Mouse (Mus musculus) layer of hippocampus, postnatal 14 days (tissue): ENCODE measurements around the gene Gm3164. TPM values are rescaled to one million over a fixed set of nuclear protein-coding genes. Genes with fewer than 3 reads are reported as not detected.
"Not testable (repeated sequence)": the region's sequence is repeated elsewhere in the genome, so short reads cannot be mapped to it uniquely, and the experiment has no call there.

Source experiments
- DNase-seq, 2 experiments: peaks; one replicate each; pipeline ENCODE4 v3.0.0; 2021 to 2022; ENCODE audit warnings: low spot score in 2 of 2, mixed read lengths in 1 of 2
- long read RNA-seq, 2 experiments: library from polyadenylated mRNA; stranded (forward); transcript quantifications; one replicate each; pipeline ENCODE4 v2.0.0; 2021
- total RNA-seq, 2 experiments: library from RNA; stranded (reverse); gene quantifications; 2 replicates each; pipeline ENCODE4 v1.2.3; 2021

Gm3164 gene
- total RNA-seq: 1 to 10 TPM in 1 of 2 experiments, under 1 TPM in 1; 0.74 to 1.4 TPM
- long read RNA-seq, experiment 1: 0 reads
- long read RNA-seq, experiment 2: 0 reads

DNA sequence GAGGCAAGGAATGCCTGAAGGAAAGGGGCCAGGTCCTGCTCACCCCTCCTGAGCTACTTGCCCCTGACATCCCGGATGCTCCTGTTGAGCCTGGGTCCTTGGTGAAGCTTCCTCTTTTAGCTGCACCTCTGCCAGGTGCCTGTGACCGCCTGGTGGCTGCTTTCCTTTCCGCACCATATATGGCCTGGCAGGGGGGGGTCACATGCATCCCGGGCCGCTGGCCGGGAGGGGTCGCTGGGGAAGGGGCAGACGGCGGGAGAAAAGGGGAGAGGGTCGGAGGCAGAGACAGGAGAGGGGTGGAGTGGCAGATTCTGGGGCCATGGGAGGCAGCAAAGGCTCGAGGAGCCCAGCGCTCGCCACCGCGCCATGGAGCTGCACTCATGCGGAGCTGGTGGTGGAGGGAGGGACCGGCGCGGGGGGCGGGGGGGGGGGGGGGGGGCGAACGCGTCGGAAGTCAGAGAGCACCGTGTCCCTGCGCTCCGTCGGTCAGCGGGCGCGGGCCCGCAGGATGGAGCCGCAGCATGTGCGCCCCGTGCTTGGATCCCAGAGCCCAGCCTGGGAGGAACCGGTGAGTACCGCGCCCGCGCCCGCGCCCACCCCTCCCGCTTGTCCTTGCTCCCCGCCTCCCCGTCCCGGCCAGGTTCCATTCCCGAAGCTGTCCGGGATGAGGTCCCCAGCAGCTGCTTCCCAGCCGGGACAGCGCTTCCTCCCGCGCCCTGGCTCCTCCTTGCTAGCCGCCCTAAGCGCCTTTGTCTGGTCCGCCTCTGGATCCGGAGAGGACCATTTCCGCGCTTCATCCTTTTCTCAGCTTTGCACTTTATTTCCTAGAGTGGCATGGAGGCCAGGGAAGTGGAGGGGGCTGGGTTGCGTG is at the start of gene Gm3164:
TSS of gene Gm3164 (plus strand) at position 484 of the 871 bp plus-strand sequence.
- not testable (repeated sequence) for DNase-seq

DNA sequence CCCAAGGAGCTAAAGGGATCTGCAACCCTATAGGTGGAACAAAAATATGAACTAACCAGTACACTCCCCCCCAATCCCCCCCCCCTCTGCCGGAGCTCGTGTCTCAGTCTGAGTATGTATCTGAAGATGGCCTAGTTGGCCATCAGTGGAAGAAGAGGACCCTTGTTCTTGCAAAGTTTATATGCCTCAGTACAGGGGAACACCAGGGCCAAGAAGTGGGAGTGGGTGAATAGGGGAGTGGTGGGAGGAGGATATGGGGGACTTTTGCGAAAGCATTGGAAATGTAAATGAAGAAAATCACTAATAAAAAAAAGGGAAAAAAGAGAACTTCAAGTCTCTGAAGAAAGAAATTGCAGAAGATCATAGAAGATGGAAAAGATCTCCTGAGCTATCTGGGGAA is 46.3 kb upstream of the Gm3164 start:
- not testable (repeated sequence) for DNase-seq

DNA sequence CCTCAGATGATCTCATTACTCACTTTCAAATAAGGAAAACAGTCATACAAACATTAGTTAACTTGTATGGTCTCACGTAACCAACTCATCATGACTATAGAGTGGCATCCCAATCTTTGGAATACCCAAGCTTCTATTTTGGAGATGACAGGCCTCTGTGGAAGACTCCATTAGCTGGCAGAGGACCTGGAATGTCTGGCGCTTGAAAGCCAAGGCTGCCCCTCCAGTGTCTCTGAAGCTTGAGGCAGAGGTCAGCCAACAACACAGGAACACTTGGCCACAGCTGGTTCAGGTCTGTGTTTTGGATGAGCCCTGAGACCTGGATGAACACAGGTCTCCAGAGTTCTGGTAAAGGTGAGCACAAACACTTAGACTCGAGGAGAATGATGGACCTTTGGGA is 45.6 kb upstream of the Gm3164 start:
- DNase-seq: not testable (repeated sequence)

DNA sequence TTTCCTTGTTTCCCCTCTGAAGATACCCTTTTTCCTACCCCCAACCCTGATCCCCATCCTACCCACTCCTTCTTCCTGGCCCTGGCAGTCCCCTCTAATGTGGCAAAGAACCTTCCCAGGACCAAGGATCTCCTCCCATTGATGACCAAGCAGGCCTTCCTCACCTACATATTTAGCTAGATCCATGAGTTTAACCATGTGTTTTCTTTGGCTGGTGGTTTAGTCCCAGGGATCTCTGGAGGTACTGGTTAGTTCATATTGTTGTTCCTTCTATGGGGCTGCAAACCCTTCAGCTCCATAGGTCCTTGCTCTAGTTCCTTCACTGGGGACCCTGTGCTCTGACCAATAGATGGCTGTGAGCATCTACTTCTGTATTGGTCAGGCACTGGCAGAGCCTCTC is 37.4 kb upstream of the Gm3164 start:
- DNase-seq: not testable (repeated sequence)

DNA sequence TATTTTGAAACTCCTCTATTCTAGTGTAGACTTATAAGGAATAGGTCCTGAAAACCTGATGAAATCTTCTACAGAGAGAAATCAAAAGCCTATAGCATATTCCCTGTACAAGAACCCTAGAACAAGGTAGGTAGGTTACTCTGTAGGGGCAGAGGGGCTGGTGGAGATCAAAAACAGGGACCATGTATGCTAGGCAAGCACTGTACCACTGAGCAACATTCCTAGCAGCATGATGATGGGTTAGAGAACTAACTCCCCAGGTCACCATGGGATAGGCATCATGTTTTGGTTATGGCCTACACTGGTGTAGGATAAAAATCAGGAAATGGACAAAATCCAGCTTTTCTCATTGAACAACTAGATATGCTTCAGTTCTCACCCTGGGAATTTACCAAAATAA is 29.6 kb upstream of the Gm3164 start:
- DNase-seq: not testable (repeated sequence)

DNA sequence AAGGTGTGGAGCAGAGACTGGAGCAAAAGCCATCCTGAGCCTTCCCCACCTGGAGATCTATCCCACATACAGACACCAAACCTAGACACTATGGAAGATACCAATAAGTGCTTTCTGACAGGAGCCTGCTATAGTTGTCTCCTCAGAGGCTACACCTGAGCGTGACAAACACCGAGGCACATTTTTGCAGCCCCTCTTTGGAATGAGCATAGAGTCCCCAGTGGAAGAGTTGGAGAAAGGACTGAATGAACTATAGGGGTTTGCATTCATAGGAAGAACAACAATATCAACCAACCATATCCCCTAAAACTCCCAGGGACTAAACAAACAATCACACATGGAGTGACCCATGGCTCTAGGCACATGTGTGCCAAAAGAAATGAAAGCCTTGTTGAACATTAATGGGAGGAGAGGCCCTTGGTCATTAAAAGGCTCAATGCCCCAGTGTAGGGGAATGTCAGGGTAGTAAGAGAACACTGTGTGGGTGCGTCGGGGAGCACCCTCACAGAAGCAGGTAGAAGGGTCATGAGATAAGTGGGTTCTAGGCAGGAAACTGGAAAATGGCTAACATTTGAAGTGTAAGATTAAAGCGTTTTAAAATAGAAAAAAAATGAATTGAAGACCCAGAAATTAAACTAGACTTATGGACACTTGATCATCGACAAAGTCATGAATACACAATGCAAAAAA is 22.3 kb upstream of the Gm3164 start:
- not testable (repeated sequence) for DNase-seq

DNA sequence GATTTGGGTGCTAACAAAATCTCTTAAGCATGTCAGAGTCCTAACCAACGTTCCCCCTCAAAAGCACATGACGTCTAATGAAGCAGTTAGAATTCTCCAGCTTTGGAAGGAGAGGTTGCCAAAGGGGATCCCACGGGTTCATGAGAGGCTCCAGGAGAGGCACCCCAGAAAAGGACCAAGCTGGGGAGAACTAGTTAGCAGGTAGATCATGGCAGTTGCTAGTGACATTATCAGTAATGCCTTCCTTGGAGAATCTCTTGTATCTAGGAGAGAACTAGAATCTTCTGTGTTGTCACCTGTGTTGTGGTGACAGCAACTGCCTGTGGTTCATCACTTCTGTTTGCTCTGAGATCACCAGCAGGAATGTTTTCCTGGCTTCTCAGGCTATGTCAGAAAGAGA is 18.0 kb upstream of the Gm3164 start, which contains the start of gene Gm3159:
TSS of gene Gm3159 (plus strand) at position 301 of the 400 bp plus-strand sequence.
- not testable (repeated sequence) for DNase-seq

DNA sequence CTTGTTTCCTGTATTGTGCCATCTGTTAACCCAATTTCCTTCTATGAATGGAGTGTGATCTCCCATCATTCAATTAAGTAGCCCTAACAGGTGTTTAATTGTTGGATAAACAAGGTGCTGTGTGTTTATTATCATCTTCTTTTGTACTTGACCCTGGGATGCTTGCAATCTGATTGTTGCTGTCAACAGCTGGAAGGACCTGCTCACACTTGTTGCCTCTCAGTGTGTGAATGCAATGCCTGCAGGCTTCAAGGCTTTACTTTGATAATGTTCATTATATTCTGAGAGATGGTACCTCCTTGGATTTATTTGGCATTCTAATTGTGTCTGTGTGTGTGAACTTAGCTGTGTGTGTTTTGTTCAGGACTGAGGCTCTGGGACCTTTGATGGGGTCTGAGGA is 16.6 kb upstream of the Gm3164 start:
- not testable (repeated sequence) for DNase-seq

DNA sequence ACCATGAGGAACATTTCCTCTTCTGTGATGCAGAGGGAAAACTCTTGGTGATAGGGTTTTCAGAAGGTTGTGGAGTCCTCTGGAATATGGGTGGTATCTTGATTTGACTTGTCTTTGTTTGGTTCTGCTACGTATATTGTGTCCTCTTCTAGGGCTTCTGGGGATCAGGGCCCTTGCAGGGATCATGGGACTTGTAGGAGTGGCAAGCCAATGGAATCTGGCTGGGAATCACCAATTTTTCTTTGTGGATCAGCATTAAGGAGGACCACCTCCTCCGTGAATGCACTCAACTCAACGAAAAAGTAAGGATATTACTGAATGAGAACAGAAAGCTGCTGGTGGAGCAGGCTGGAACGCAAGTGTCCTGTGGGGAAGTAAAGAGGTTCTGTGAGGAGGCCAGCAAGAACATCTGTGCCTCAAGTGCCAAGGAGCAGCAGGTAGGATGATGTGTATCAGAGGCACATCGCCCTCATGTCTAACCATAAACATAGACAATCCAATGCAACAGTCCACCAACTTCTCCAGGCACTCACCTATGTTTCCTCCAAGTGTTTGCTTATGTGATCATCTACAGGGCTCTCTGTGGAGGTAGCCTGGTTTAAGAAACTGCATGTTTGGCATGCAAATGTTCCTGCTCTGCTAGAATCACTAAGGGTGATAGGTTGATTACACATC is 15.0 kb upstream of the Gm3164 start:
- not testable (repeated sequence) for DNase-seq

DNA sequence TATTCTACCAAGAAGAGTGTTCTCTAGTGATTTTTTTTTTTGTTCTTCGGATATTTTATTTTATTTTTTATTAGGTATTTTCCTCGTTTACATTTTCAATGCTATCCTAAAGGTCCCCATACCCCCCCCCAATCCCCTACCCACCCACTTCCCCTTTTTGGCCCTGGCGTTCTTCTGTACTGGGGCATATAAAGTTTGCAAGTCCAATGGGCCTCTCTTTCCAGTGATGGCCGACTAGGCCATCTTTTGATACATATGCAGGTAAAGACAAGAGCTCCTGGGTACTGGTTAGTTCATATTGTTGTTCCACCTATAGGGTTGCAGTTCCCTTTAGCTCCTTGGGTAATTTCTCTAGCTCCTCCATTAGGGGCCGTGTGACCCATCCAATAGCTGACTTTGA is 14.0 kb upstream of the Gm3164 start:
- DNase-seq: not testable (repeated sequence)

DNA sequence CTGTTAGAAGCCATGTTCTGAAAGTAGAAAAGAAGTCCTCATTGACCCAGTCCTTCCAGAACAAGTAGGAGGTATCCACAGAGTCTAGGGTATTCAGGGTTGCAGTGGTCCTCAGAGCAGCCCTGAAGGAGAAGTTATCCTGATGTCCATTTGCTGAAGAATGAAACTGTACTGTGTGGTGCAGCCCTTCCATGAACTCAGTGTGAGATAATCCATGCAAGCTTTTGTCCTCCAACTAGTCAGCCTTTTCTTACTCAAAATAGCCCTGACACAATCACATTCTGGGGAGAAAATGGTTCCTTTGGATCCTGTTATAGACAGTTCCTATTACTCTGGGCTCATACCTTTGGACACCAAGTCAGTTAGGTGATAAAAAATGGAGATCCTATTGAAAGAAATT is 11.4 kb upstream of the Gm3164 start:
- DNase-seq: not testable (repeated sequence)

DNA sequence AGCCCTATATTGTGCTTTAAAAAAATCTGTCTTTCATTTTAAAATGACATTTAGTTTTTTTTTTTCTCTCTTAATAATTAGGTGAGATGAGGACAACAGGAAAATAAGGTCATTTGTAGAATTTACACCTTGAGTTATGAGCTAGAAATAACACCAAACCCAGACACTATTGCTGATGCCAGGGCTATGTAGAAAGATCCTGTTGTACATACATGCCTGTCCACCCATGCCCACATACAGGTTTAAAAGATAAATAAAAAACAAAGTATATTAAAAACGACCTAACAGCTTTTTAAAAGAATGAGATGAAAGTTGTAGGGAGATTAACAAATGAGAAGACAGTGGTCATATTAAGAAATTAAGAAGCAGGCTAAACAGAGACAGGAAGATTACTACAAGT is 5.3 kb upstream of the Gm3164 start:
- not testable (repeated sequence) for DNase-seq

DNA sequence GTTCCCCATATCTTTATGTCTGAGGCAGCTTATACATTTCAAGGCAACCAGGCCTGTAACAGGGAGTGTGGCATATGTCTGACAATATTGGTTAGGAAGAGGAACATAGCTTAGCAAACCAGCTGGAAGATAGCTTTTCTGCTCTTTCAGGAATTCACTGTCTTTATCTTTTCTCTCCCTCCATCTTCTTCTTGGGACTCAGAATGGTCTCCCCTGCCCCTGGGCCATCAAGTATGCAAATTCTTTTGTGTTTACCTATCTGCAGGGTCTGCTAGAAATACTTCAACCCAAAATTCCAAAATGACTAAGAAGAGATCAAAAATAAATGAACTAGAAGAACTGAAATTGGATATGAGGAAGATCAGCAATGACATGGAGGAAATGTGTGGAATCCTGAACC is 15.4 kb downstream of the Gm3164 start, which contains the start of gene Gm3173:
TSS of gene Gm3173 (plus strand) at position 301 of the 400 bp plus-strand sequence.
- not testable (repeated sequence) for DNase-seq

DNA sequence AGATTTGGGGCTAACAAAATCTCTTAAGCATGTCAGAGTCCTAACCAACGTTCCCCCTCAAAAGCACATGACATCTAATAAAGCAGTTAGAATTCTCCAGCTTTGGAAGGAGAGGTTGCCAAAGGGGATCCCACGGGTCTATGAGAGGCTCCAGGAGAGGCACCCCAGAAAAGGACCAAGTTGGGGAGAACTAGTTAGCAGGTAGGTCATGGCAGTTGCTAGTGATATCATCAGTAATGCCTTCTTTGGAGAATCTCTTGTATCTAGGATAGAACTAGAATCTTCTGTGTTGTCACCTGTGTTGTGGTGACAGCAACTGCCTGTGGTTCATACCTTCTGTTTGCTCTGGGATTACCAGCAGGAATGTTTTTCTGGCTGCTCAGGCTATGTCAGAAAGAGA is 66.2 kb downstream of the Gm3164 start, which contains the start of gene Gm3182:
TSS of gene Gm3182 (plus strand) at position 301 of the 400 bp plus-strand sequence.
- not testable (repeated sequence) for DNase-seq

Other genes starting within 250 kb of the Gm3164 start
- gene Gm2974, start 232.9 kb upstream of the Gm3164 start, total RNA-seq: 1 to 10 TPM in 1 of 2 experiments, under 1 TPM in 1; 0.95 to 1.7 TPM
- not detected for gene Gm3138, start 165.8 kb upstream of the Gm3164 start, total RNA-seq
- not detected for gene Gm3149, start 98.2 kb upstream of the Gm3164 start, total RNA-seq
- 1 to 10 TPM in 1 of 2 experiments, under 1 TPM in 1; 0.55 to 1.4 TPM for gene 2610042L04Rik, start 80.7 kb upstream of the Gm3164 start, total RNA-seq
- gene Gm3159, start 17.9 kb upstream of the Gm3164 start, total RNA-seq: not detected
- 1 to 10 TPM in 1 of 2 experiments, not detected in 1; 4.2 TPM for gene Gm3173, start 15.5 kb downstream of the Gm3164 start, total RNA-seq
- not detected for gene Gm3182, start 66.3 kb downstream of the Gm3164 start, total RNA-seq
- not detected for gene Gm3047, start 140.0 kb downstream of the Gm3164 start, total RNA-seq
- gene Gm8159, start 216.9 kb downstream of the Gm3164 start, total RNA-seq: 1 to 10 TPM in 1 of 2 experiments, under 1 TPM in 1; 0.41 to 1.0 TPM
- gene Gm3239, start 248.7 kb downstream of the Gm3164 start, total RNA-seq: under 1 TPM in 1 of 2 experiments, not detected in 1; 0.43 TPM